Mouse (Mus musculus) embryonic facial prominence, embryonic 13.5 days (tissue): ENCODE results near the gene Fbxo45. TPM values are rescaled to one million over a fixed set of nuclear protein-coding genes. Genes with fewer than 3 reads are reported as not detected.
A peak's percentile ranks its signal among the peaks of the same experiment; 100 is the strongest.

ENCODE experiments used
- ATAC-seq: fragments of 200-750 bp; cut with Nextera tagmentation; 2 replicates; pipeline ENCODE4 v1.8.0; 2017; ENCODE audit warnings: low read depth; ENCODE audit not compliant: insufficient number of reproducible peaks, insufficient read depth, low FRiP score, low TSS enrichment
- H3K27ac ChIP-seq: fragments of 300-500 bp; sonication (generic); 2 replicates; pipeline ENCODE4 v1.5.1; 2015; ENCODE audit warnings: moderate library complexity, mild to moderate bottlenecking, inconsistent platforms
- H3K27me3 ChIP-seq: fragments of 300-500 bp; sonication (generic); 2 replicates; pipeline ENCODE4 v1.6.1; 2015; ENCODE audit warnings: mild to moderate bottlenecking, inconsistent platforms
- H3K36me3 ChIP-seq: fragments of 300-500 bp; sonication (generic); 2 replicates; pipeline ENCODE4 v1.6.1; 2015; ENCODE audit warnings: mild to moderate bottlenecking, inconsistent platforms
- H3K4me1 ChIP-seq: fragments of 300-500 bp; sonication (generic); 2 replicates; pipeline ENCODE4 v1.6.1; 2015; ENCODE audit warnings: inconsistent platforms
- H3K4me2 ChIP-seq: fragments of 300-500 bp; sonication (generic); 2 replicates; pipeline ENCODE4 v1.6.1; 2015; ENCODE audit warnings: moderate library complexity, mild to moderate bottlenecking, inconsistent platforms
- H3K4me3 ChIP-seq: fragments of 300-500 bp; sonication (generic); 2 replicates; pipeline ENCODE4 v1.5.1; 2015; ENCODE audit warnings: mild to moderate bottlenecking, inconsistent platforms
- H3K9ac ChIP-seq: fragments of 300-500 bp; sonication (generic); 2 replicates; pipeline ENCODE4 v1.6.1; 2015; ENCODE audit warnings: mild to moderate bottlenecking, inconsistent platforms
- H3K9me3 ChIP-seq: fragments of 300-500 bp; sonication (generic); 2 replicates; pipeline ENCODE4 v1.6.1; 2016; ENCODE audit warnings: inconsistent platforms
- WGBS: fragments of 180-500 bp; shearing (Covaris S2); methylation state at CpG from one replicate; pipeline ENCODE4 v1.1.7; 2015; ENCODE audit warnings: mixed read lengths; 5-methylcytosine and 5-hydroxymethylcytosine counted together
- microRNA counts: library from miRNA; unstranded; fragments of <30 nt; microRNA quantifications from one replicate; lab custom pipeline; 2016
- microRNA-seq: library from miRNA; unstranded; fragments of <30 nt; microRNA quantifications from one replicate; pipeline ENCODE4, GENCODE M21; 2016
- polyA plus RNA-seq: library from polyadenylated mRNA; unstranded; fragments of >200 nt; fragmentation: Nextera tagmentation; extraction: Ambion mirVana; gene quantifications from 2 replicates; pipeline ENCODE4 v1.2.1, GENCODE M21; 2015

Fbxo45 gene
- polyA plus RNA-seq, 1 experiment from 2014 or later = 7.3 TPM

GRCm38 (mm10) chr16:32201004-32201325, 46.0 kb downstream of the Fbxo45 start:
- WGBS = 40% methylated on average over 9 of the region's 9 CpGs
- peak overlapping the region; percentile 64 for H3K4me2 ChIP-seq

GRCm38 (mm10) chr16:32200256-32201003, 46.5 kb downstream of the Fbxo45 start:
- Histone ChIP-seq H3K36me3 (no peaks in the 10 kb centered on the region), H3K9ac (peak overlapping the region; percentile 67), H3K27ac (peak overlapping the region; percentile 89), H3K9me3 (no peaks in the 10 kb centered on the region; the same call in 1 of the 2 replicates), H3K27me3 (no peaks in the 10 kb centered on the region), H3K4me3 (peak overlapping the region; percentile 43), H3K4me2 (peak overlapping the region; percentile 64), H3K4me1 (peaks cover 11% of the 10 kb centered on the region)
- no peak for ATAC-seq
- 18% methylated on average over 21 of the region's 21 CpGs for WGBS

More at GRCm38 (mm10) chr16:32201004-32201325, 46.0 kb downstream of the Fbxo45 start:
- ATAC-seq = no peak
- peak overlapping the region; percentile 43 for H3K4me3 ChIP-seq
- H3K4me1 ChIP-seq = peaks cover 11% of the 10 kb centered on the region
- H3K9me3 ChIP-seq = no peaks in the 10 kb centered on the region; the same call in 1 of the 2 replicates
- peak overlapping the region; percentile 89 for H3K27ac ChIP-seq
- no peaks in the 10 kb centered on the region for H3K27me3 ChIP-seq
- H3K36me3 ChIP-seq = no peaks in the 10 kb centered on the region
- peak overlapping the region; percentile 67 for H3K9ac ChIP-seq

- ATAC-seq = no peak
- 44% methylated on average over 12 of the region's 12 CpGs for WGBS
- Histone ChIP-seq H3K4me2 (no peak overlapping the region), H3K4me1 (no peaks in the 10 kb centered on the region), H3K27me3 (no peaks in the 10 kb centered on the region), H3K27ac (no peak overlapping the region), H3K9ac (no peak overlapping the region), H3K36me3 (no peaks in the 10 kb centered on the region), H3K4me3 (no peak overlapping the region), H3K9me3 (no peaks in the 10 kb centered on the region)
Observed at GRCm38 (mm10) chr16:32190011-32190441, 56.9 kb downstream of the Fbxo45 start.

GRCm38 (mm10) chr16:32189109-32189508, 57.8 kb downstream of the Fbxo45 start:
- Histone ChIP-seq H3K36me3 (no peaks in the 10 kb centered on the region), H3K4me1 (no peaks in the 10 kb centered on the region), H3K9me3 (no peaks in the 10 kb centered on the region), H3K27ac (no peak overlapping the region), H3K27me3 (no peaks in the 10 kb centered on the region), H3K4me2 (no peak overlapping the region), H3K9ac (no peak overlapping the region), H3K4me3 (no peak overlapping the region)
- 54% methylated on average over 6 of the region's 6 CpGs for WGBS
- no peak for ATAC-seq

GRCm38 (mm10) chr16:32186056-32186455, 60.9 kb downstream of the Fbxo45 start:
- H3K4me2 ChIP-seq = no peak overlapping the region
- H3K27ac ChIP-seq = no peak overlapping the region
- H3K4me3 ChIP-seq = no peak overlapping the region
- H3K36me3 ChIP-seq = no peaks in the 10 kb centered on the region
- H3K9me3 ChIP-seq = no peaks in the 10 kb centered on the region
- no peaks in the 10 kb centered on the region for H3K27me3 ChIP-seq
- no peak overlapping the region for H3K9ac ChIP-seq
- H3K4me1 ChIP-seq = no peaks in the 10 kb centered on the region
- ATAC-seq = no peak
- 95% methylated on average over 5 of the region's 5 CpGs for WGBS

MicroRNAs within 50 kb of the gene (microRNA counts, 519-probe panel; counts per million panel counts)
- 2,200 counts per million, percentile 55 among the panel's probes with 10 or more counts for microRNA mmu-miR-1946a (lab: Ali Mortazavi, UCI)

Small RNAs within 50 kb of the gene (microRNA-seq; reads per million reads assigned to microRNA genes)
- not detected for gene Mir1946a

Other genes starting within 250 kb of the Fbxo45 start
- 16.4 and 17.1 TPM in 2 replicates for gene Senp5, start 243.9 kb downstream of the Fbxo45 start, polyA plus RNA-seq
- 32.3 and 33.6 TPM in 2 replicates for gene Pak2, start 167.8 kb downstream of the Fbxo45 start, polyA plus RNA-seq
- 127 and 132 TPM in 2 replicates for gene Pigx, start 147.4 kb downstream of the Fbxo45 start, polyA plus RNA-seq
- gene Cep19, start 147.4 kb downstream of the Fbxo45 start, polyA plus RNA-seq = 25.9 and 32.5 TPM in 2 replicates
- gene Nrros, start 81.6 kb downstream of the Fbxo45 start, polyA plus RNA-seq = 13.0 and 13.4 TPM in 2 replicates
- not detected in 2 replicates for gene Bex6, start 67.3 kb downstream of the Fbxo45 start, polyA plus RNA-seq
- 21.3 and 23.4 TPM in 2 replicates for gene Wdr53, start 69 bp upstream of the Fbxo45 start, polyA plus RNA-seq
- 0.18 TPM in 1 of 2 replicates, not detected in the other for gene Smco1, start 24.3 kb upstream of the Fbxo45 start, polyA plus RNA-seq
- 40.3 and 41.6 TPM in 2 replicates for gene Rnf168, start 30.3 kb upstream of the Fbxo45 start, polyA plus RNA-seq
- 32.3 and 34.5 TPM in 2 replicates for gene Ubxn7, start 85.1 kb upstream of the Fbxo45 start, polyA plus RNA-seq
- gene Tm4sf19, start 153.3 kb upstream of the Fbxo45 start, polyA plus RNA-seq = not detected in 2 replicates
- 26.6 and 27.5 TPM in 2 replicates for gene Tctex1d2, start 172.5 kb upstream of the Fbxo45 start, polyA plus RNA-seq
- 34.2 TPM in 2 replicates for gene Pcyt1a, start 183.8 kb upstream of the Fbxo45 start, polyA plus RNA-seq
- 0.25 and 2.6 TPM in 2 replicates for gene Slc51a, start 240.7 kb upstream of the Fbxo45 start, polyA plus RNA-seq
- gene Zdhhc19, start 249.1 kb upstream of the Fbxo45 start, polyA plus RNA-seq = not detected in 2 replicates